ENCODE assay signal across 8 mouse cellular contexts in the genomic region with DNA sequence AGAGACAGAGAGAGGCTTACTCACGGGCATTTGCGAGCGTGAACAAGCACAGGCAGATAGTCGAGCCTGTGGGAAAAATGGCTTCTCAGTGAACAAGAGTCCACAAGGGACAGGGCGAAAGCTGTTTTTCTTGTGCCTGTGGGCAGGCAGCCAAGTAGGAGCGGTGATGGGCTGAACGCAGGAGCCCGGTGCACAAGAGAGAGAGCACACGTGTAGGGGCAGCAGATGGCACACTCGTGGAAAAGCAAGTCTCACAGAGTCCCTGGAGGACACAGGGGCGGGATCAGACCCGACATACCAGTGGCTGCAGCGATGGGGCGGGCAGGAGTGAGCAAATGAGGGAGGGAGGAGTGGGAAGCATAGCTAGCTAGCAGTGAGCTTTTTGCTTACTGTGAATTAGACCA. TPM values are rescaled to one million over a fixed set of nuclear protein-coding genes. Genes with fewer than 3 reads are reported as not detected.
DNase-seq lines count a peak whose midpoint lies in the region; ATAC-seq and TF ChIP-seq lines count a peak whose summit lies in the region.

No protein-coding gene starts in this region.

- no peak for TF ChIP-seq POLR2A in cerebellum, adult 2 months (IDR thresholded peaks at IDR 0.05; ENCODE audit: borderline replicate concordance, insufficient read depth, low read length)

- TF ChIP-seq CTCF in cerebellum, adult 2 months (IDR thresholded peaks at IDR 0.05; ENCODE audit: borderline replicate concordance, insufficient read depth, low read depth, low read length), result no peak

- no peaks in the 10 kb centered on the region; the same call in 1 of the 2 replicates for H3K4me1 ChIP-seq in cerebellum, adult 2 months (ENCODE audit: control insufficient read depth, insufficient read depth, low read length)
- 0 out of 2 replicates have a peak, but pooled peaks cover 4% of the 10 kb centered on the region for H3K4me1 ChIP-seq in hindbrain, embryonic 11.5 days (replicated peaks; ENCODE audit: control insufficient read depth, insufficient read depth, low read length)

- H3K4me2 ChIP-seq in hindbrain, embryonic 11.5 days (replicated peaks; ENCODE audit: low read depth, low read length), result peak overlapping the region; percentile 85

- peak overlapping the region; percentile 65 for H3K27ac ChIP-seq in cerebellum, adult 2 months (ENCODE audit: insufficient read depth, low read length)
- H3K27ac ChIP-seq in hindbrain, embryonic 11.5 days (ENCODE audit: low read depth, low read length), result peak overlapping the region; percentile 88

- peak; percentile 82 for ATAC-seq in hindbrain, embryonic 11.5 days (ENCODE audit: low FRiP score)

- 0% methylated on average over 14 of the region's 14 CpGs for WGBS in cerebellum, adult 2 months
- 0% methylated on average over 14 of the region's 14 CpGs for WGBS in hindbrain, embryonic 11.5 days

- H3K9me3 ChIP-seq in hindbrain, embryonic 11.5 days (ENCODE audit: control insufficient read depth, low read length), result no peaks in the 10 kb centered on the region

- no peaks in the 10 kb centered on the region for H3K27me3 ChIP-seq in cerebellum, adult 2 months (ENCODE audit: control insufficient read depth, insufficient read depth, low read length)
- H3K27me3 ChIP-seq in hindbrain, embryonic 11.5 days (ENCODE audit: control insufficient read depth, insufficient read depth, low read length), result no peaks in the 10 kb centered on the region

- H3K9ac ChIP-seq in hindbrain, embryonic 11.5 days (ENCODE audit: low read depth, low read length), result peak overlapping the region; percentile 65

- H3K4me3 ChIP-seq in cerebellum, adult 2 months (replicated peaks; ENCODE audit: insufficient read depth, low read depth, low read length), result peak overlapping the region; percentile 54
- peak overlapping the region; percentile 38 for H3K4me3 ChIP-seq in hindbrain, embryonic 11.5 days (ENCODE audit: low read depth, low read length)

- H3K36me3 ChIP-seq in hindbrain, embryonic 11.5 days (ENCODE audit: control insufficient read depth, insufficient read depth, low read length), result no peaks in the 10 kb centered on the region

- peak; percentile 28 for DNase-seq in T-cell, adult 2 months (ENCODE audit: low spot score)
- peak; percentile 76 to 79 for DNase-seq in cerebellum, adult 2 months
- peak; percentile 16 to 46 for DNase-seq in frontal cortex, adult 2 months (ENCODE audit: extremely low spot score in 1 of 2, low spot score in 1 of 2)
- peak; percentile 77 for DNase-seq in hindbrain, embryonic 11.5 days (ENCODE audit: low spot score)
- peak; percentile 41 to 42 for DNase-seq in layer of hippocampus, postnatal 36 days
- peak; percentile 56 for DNase-seq in lung, postnatal 14 days
- peak; percentile 53 for DNase-seq in retina, postnatal 7 days (ENCODE audit: low read depth, low spot score)
- DNase-seq in urinary bladder, postnatal 25 days (ENCODE audit: low spot score), result peak; percentile 68

RNA-seq across cellular contexts. Expression of a gene that starts 7.8 kb away (rescaled TPM):
- polyA plus RNA-seq in cerebellum, adult 2 months (2012; rRNA removed), result not detected in 2 replicates
- not detected in 2 replicates for polyA plus RNA-seq in frontal cortex, adult 2 months (2012; rRNA removed)
- polyA plus RNA-seq in hindbrain, embryonic 11.5 days (2014; fragmentation: Nextera tagmentation; extraction: Ambion mirVana), result not detected in 2 replicates
- total RNA-seq in layer of hippocampus, postnatal 36 days (2021), result not detected

RNA-seq across cellular contexts. Expression of a gene that starts 16.4 kb away (rescaled TPM):
- not detected in 2 replicates for polyA plus RNA-seq in cerebellum, adult 2 months (2012; rRNA removed)
- polyA plus RNA-seq in frontal cortex, adult 2 months (2012; rRNA removed), result not detected in 2 replicates
- polyA plus RNA-seq in hindbrain, embryonic 11.5 days (2014; fragmentation: Nextera tagmentation; extraction: Ambion mirVana), result not detected in 2 replicates
- total RNA-seq in layer of hippocampus, postnatal 36 days (2021), result not detected

RNA-seq across cellular contexts. Expression of a gene that starts 30.0 kb away (rescaled TPM):
- not detected in 2 replicates for polyA plus RNA-seq in cerebellum, adult 2 months (2012; rRNA removed)
- not detected in 2 replicates for polyA plus RNA-seq in frontal cortex, adult 2 months (2012; rRNA removed)
- not detected in 2 replicates for polyA plus RNA-seq in hindbrain, embryonic 11.5 days (2014; fragmentation: Nextera tagmentation; extraction: Ambion mirVana)
- total RNA-seq in layer of hippocampus, postnatal 36 days (2021), result not detected

RNA-seq across cellular contexts. Expression of a gene that starts 44.4 kb away (rescaled TPM):
- polyA plus RNA-seq in cerebellum, adult 2 months (2012; rRNA removed), result not detected in 2 replicates
- polyA plus RNA-seq in frontal cortex, adult 2 months (2012; rRNA removed), result not detected in 2 replicates
- polyA plus RNA-seq in hindbrain, embryonic 11.5 days (2014; fragmentation: Nextera tagmentation; extraction: Ambion mirVana), result not detected in 2 replicates
- total RNA-seq in layer of hippocampus, postnatal 36 days (2021), result not detected

RNA-seq across cellular contexts. Expression of a gene that starts 44.4 kb away (rescaled TPM):
- polyA plus RNA-seq in cerebellum, adult 2 months (2012; rRNA removed), result not detected in 2 replicates
- polyA plus RNA-seq in frontal cortex, adult 2 months (2012; rRNA removed), result not detected in 2 replicates
- not detected in 2 replicates for polyA plus RNA-seq in hindbrain, embryonic 11.5 days (2014; fragmentation: Nextera tagmentation; extraction: Ambion mirVana)
- total RNA-seq in layer of hippocampus, postnatal 36 days (2021), result not detected

Comparison
In these comparisons a context has a peak if more than half of its experiments do, and no peak if none do; other contexts are left out.
1. Peak in every context shown above with its lines: DNase-seq, ATAC-seq, H3K4me3 ChIP-seq and H3K27ac ChIP-seq.